Mouse (Mus musculus): ENCODE results near the gene Zfp691.

The Zfp691 gene

GRCm38 (mm10) chr4:119173851-119174453 is at the start of gene Zfp691:
TSS of gene Zfp691 (minus strand) at chr4:119174195.
- DNase-seq = peak; percentile 96

DNA sequence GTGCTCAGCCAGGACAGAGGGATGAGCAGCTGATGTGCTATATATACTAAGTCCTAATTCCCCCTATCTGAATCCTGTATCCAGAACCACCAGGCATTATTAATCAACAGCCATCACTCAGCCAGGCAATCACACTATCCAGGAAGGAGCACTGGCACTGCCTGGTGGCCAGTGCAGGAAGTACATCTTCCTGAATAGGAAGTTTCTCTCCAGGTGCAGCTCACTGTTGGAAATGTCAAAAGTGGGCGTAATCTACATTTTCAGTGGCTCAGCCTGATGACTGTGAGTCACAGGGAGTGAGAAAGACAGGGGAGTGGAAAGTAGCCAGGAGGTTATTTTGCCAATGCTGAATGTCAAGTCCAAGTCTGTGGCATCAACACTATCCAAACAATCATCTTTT is 49.7 kb upstream of the Zfp691 start:
- DNase-seq = peak; percentile 50

- DNase-seq = peak; percentile 30
Measured at GRCm38 (mm10) chr4:119218169-119218568, 44.2 kb upstream of the Zfp691 start, which contains the start of gene Tmem269. TSS of gene Tmem269 (minus strand) at chr4:119218217.

GRCm38 (mm10) chr4:119216667-119217066 is 42.7 kb upstream of the Zfp691 start:
- DNase-seq = no peak

DNA sequence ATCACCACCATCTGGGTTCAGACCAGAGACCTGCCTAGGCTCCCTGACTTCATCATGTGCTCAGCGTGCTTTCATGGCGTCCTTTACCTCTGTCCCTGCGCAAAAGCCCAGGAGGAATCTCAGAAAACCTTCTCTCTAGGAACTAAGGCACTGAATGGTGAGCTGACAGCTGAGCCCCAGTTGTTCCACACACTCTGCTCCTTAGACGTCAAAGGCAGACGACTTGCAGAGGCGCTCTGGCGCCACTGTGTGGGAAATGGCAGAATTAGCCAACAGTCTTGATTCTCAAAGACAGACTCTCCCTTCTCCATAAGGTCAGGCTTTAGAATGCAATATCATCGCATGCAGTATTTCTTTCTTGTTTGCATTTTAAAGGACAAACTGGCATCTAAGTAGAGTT is 30.7 kb upstream of the Zfp691 start:
- peak; percentile 84 for DNase-seq

DNA sequence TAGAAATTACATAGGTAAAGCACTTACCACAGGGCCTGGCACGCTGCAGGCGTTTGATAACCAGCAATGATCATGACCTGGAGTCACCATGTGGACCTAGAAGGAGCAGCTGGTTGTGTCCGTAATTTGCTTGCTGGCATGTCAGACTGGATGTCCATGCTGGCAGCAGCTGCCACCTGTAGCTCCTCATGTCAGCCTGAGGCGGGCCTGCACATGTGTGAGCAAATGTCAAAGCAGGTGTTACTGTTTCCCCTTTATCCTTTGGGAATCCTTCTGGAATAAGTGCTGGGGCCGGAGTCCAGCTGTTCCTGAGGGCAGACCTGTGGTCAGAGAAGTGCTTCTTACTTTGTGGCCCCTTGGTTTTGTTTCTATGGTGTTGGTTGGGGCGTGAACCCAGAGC is 24.1 kb upstream of the Zfp691 start:
- DNase-seq = no peak

GRCm38 (mm10) chr4:119195582-119196320 is 21.8 kb upstream of the Zfp691 start:
- DNase-seq = peak; percentile 17

- peak; percentile 97 for DNase-seq
Measured at GRCm38 (mm10) chr4:119194909-119195581, 21.1 kb upstream of the Zfp691 start, which contains the start of gene Svbp. TSS of gene Svbp (plus strand) at chr4:119195306.

DNA sequence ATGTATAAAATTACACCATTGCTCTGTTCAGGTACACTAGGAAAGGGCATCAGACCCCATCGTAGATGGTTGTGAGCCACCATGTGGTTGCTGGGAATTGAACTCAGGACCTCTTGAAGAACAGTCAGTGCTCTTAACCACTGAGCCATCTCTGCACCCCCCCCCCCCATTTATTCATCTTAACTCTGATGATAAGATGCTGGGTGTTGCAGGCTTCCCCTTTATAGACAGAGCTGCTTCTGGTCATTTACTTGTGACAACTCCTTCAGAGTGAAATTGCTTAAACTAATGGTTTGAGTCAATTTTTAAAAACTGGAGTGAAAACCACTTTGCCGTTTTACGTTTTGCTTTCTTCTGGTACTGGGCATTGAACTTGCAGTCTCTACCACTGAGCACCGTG is 18.8 kb upstream of the Zfp691 start:
- no peak for DNase-seq

DNA sequence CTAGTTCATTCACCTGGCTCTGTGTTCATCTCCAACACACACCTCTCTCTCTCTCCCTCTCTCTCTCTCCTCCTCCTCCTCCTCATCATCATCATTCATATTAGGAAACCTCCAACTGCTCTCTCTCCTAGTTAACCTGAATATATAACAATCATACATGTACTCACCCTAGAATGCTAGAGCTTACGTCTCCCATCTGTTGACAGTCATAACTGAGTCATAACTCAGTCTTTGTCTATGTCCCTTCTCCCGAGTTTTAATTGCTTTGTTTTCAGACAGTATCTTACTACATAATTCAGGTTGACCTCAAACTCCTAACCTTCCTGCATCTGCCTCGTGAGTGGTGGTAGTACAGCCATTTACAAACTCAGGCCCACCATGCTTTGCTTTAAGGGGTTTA is 17.3 kb upstream of the Zfp691 start:
- DNase-seq = no peak

GRCm38 (mm10) chr4:119190618-119191017 is 16.6 kb upstream of the Zfp691 start:
- no peak for DNase-seq

DNA sequence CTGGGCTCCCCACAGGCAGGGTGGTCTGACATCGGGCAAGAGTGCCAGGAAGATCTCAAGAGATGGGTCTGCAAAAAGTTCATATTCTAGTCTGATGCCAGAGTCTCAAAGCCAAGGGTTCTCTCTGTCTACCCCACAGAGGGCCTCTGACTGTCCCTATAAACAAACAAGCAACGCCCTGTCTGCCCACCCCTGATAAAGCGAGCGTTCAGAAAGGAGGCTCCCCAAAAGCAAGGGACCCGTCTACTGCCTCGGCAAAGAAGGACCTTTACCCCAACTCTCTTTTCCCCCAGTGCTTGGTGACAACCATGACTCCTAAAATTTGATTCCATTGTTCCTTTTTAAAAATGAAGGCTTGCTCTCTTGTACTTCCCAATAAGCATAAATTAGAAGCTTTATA is 15.9 kb upstream of the Zfp691 start, which contains the start of gene Ermap:
Ermap (minus strand) TSS at position 148 of the 400 bp plus-strand sequence.
- DNase-seq = no peak

DNA sequence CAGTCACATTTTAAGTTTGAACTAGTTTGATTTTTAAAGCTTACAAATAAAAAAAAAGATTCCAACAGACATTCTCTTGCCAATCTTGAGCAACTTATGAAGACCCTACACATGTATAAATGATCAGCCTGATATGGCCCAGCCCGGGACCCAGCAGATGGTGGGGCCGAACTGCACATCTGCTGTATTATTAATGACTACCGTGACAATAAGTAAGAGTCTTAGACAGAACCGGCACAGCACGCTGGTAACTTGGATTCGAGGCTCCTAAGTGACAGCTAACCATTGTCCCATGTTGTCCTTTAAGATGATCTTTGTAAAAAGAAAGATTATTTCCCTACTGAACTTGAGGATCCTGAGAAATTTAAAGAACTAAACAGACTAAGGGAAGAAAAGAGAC is 15.4 kb upstream of the Zfp691 start:
- no peak for DNase-seq

GRCm38 (mm10) chr4:119188060-119188785 is 14.2 kb upstream of the Zfp691 start:
- no peak for DNase-seq

DNA sequence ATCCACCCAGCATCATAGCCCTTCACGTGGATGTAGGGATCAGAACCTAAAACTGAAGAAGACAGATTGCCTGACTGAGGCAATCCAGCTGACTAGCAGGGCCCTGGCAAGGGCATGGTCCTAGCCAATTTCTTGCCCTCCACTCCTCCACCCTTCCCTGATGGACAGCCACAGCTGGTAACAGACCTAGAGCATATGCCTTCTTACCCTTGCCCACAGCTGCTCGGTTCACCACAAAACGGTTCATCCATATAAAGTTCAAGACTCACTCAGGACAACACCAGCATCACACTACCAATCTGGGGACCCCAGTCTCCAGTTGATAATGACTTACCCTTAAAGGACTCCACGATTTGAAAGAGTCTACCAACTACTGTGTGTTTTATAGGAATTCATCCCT is 11.8 kb upstream of the Zfp691 start:
- no peak for DNase-seq

DNA sequence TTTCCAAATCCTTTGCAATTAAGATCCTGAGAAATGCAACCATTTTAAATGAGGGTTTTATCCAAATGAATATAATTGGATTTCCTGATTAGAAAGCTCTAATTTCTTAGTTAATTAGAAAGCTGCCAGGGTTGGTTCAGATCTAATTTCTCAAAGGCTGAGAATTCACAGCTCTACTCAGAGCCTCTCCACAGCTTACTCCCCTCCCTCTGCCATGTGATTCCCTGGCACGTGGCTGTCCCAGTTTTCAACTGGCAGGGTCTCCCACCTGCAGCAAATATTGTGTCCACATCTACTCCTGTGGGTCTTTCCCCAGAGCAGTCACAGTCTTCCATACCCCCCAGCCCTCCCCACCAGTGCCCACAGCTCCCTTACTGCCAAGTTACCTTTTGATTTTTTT is 9.5 kb upstream of the Zfp691 start:
- no peak for DNase-seq

DNA sequence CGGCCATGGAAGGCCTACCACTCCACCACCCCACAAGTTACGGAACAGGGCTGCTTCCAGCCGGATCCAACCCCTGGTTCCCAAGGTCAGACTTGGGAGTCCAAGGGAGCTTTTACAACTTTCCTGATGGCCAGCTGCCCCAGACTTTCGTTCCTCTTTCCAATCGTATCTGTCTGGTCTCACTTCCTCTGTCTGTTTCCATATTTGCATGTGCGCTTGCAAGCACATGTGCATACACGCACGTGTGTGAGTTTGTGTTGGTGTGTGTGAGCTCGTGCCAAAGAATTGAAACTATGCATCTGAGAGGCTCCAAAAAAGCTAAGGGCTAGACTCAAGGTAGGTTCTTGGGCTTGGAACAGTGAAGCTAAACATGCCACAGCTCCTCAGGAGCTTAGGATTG is 7.5 kb upstream of the Zfp691 start:
- no peak for DNase-seq

- DNase-seq = no peak
Measured at GRCm38 (mm10) chr4:119180133-119180707, 6.2 kb upstream of the Zfp691 start.

DNA sequence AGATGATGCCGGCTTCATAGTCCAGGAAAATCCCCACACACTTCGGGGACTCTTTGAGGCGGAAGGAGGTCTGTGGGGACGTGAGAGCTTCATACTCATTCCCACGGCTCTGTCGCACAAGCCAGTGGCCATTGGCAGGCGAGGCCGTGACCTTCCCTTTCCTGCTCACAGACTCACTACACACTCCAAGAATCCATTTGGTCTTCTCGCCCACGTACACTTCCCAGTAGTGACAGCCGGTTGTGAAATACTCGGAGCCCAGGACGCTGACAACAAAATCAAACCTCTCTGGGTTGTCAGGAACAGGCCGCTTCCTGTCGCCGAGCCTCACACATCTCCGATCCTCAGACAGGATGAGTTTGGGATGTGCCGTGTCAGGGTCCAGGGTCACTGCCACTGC is 4.3 kb upstream of the Zfp691 start:
- peak; percentile 54 for DNase-seq

GRCm38 (mm10) chr4:119177702-119178101 is 3.7 kb upstream of the Zfp691 start:
- DNase-seq = no peak

DNA sequence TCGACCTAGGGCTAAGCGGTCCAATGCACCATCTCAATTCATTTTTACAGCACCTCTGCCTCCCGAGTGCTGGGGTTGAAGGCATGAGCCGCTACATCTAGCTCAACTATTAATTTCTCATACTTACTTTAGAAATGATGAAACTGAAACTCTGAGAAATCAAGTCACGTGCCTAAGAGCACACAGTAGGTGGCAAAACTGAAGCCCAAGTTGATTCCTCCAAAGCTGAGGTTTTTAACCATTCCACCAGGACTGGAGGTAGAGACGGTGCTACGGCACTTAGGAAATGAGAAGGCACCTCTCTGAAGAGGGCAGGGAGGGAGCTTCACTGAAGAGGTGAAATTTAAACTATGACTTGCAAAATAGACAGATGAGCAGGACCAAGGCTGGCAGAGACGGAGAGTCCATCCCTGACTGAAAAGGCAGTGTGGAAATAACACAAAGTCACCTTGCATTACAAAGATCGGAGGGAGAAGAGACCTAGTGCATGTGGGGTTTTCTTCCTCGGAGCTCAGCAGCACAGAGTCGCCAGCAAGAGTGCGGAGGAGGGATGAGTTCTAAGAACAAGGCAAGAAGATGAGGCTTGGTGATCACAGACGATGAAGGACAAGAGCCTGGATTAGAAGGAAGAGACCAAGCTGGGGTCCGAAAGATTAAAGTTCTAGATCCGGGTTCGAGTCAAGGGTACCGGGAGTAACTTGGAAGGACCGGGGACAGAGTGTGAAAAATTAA is 910 bp downstream of the Zfp691 start:
- DNase-seq = no peak

DNA sequence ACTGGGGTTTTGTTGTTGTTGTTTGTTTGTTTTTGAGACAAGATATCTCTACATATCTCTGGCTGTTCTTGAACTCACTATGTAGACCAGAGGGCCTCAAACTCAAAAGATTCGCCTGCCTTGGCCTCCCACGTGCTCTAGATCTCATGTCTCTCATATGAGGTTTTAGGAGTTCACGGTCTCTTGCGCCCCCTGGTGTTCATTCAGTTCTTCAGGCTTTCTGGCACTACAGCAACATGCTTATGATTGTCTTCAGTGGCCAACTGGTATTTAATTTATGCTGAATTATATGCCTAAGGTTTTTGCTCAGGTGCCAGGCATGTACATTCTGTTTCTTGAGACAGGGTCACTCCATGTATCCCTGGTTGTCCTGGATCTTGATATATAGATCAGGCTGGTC is 6.3 kb downstream of the Zfp691 start:
- DNase-seq = peak; percentile 91

All from kidney, postnatal 10 days (tissue).